Mouse (Mus musculus): ENCODE measurements at regions not wholly inside any gene's neighbourhood (a gene's known extent, or its start where the extent isn't known, plus 50 kb on each side); places are given as distances from the start of the nearest gene placed in this dataset.
"Not testable (repeated sequence)": the region's sequence is repeated elsewhere in the genome, so short reads cannot be mapped to it uniquely, and the experiment has no call there.

GRCm38 (mm10) chr8:20264612-20265011, 98.4 kb downstream of the Gm15319 start:
- 77% methylated on average over 1 of the region's 1 CpGs for WGBS
- not testable (repeated sequence) for ATAC-seq (ENCODE audit: low read depth); H3K4me3 ChIP-seq (ENCODE audit: low read depth, low read length)

GRCm38 (mm10) chr8:20264106-20264505, 98.9 kb downstream of the Gm15319 start:
- 84% methylated on average over 3 of the region's 3 CpGs for WGBS
- not testable (repeated sequence) for H3K9ac ChIP-seq (replicated peaks; ENCODE audit: low read depth, low read length); H3K4me2 ChIP-seq (ENCODE audit: low read depth, low read length); H3K36me3 ChIP-seq (ENCODE audit: control insufficient read depth, insufficient read depth, low read length); H3K4me3 ChIP-seq (ENCODE audit: low read depth, low read length); H3K27ac ChIP-seq (ENCODE audit: low read depth, low read length); H3K27me3 ChIP-seq (ENCODE audit: control insufficient read depth, insufficient read depth, low read length); ATAC-seq (ENCODE audit: low read depth); H3K4me1 ChIP-seq (ENCODE audit: control insufficient read depth, insufficient read depth, low read length); H3K9me3 ChIP-seq (ENCODE audit: control insufficient read depth, low read length)

More at GRCm38 (mm10) chr8:20264612-20265011, 98.4 kb downstream of the Gm15319 start:
- not testable (repeated sequence) for H3K4me1 ChIP-seq (ENCODE audit: control insufficient read depth, insufficient read depth, low read length); H3K27ac ChIP-seq (ENCODE audit: low read depth, low read length); H3K4me2 ChIP-seq (ENCODE audit: low read depth, low read length); H3K9ac ChIP-seq (replicated peaks; ENCODE audit: low read depth, low read length); H3K27me3 ChIP-seq (ENCODE audit: control insufficient read depth, insufficient read depth, low read length); H3K9me3 ChIP-seq (ENCODE audit: control insufficient read depth, low read length); H3K36me3 ChIP-seq (ENCODE audit: control insufficient read depth, insufficient read depth, low read length)

- not testable (repeated sequence) for H3K9me3 ChIP-seq (ENCODE audit: control insufficient read depth, low read length); H3K4me3 ChIP-seq (ENCODE audit: low read depth, low read length); H3K9ac ChIP-seq (replicated peaks; ENCODE audit: low read depth, low read length); H3K27ac ChIP-seq (ENCODE audit: low read depth, low read length); H3K36me3 ChIP-seq (ENCODE audit: control insufficient read depth, insufficient read depth, low read length); H3K4me1 ChIP-seq (ENCODE audit: control insufficient read depth, insufficient read depth, low read length); ATAC-seq (ENCODE audit: low read depth); H3K27me3 ChIP-seq (ENCODE audit: control insufficient read depth, insufficient read depth, low read length); H3K4me2 ChIP-seq (ENCODE audit: low read depth, low read length)
- WGBS = 81% methylated on average over 6 of the region's 7 CpGs
These were observed 100.0 kb downstream of the Gm15319 start for GRCm38 (mm10) chr8:20262847-20263570.

- not testable (repeated sequence) for H3K4me3 ChIP-seq (ENCODE audit: low read depth, low read length); H3K4me2 ChIP-seq (ENCODE audit: low read depth, low read length); H3K27me3 ChIP-seq (ENCODE audit: control insufficient read depth, insufficient read depth, low read length); H3K9ac ChIP-seq (replicated peaks; ENCODE audit: low read depth, low read length); H3K27ac ChIP-seq (ENCODE audit: low read depth, low read length); H3K9me3 ChIP-seq (ENCODE audit: control insufficient read depth, low read length); H3K4me1 ChIP-seq (ENCODE audit: control insufficient read depth, insufficient read depth, low read length); H3K36me3 ChIP-seq (ENCODE audit: control insufficient read depth, insufficient read depth, low read length)
- peak; percentile 85; the same call in 1 of the 2 replicates for ATAC-seq (ENCODE audit: low read depth)
- no CpG with 5 or more reads among the region's 3 CpGs for WGBS
These were observed 100.8 kb downstream of the Gm15319 start for GRCm38 (mm10) chr8:20262253-20262652.

- 76% methylated on average over 6 of the region's 9 CpGs for WGBS
- ATAC-seq (ENCODE audit: low read depth) = peak; percentile 51; the same call in 1 of the 2 replicates
- not testable (repeated sequence) for H3K27me3 ChIP-seq (ENCODE audit: control insufficient read depth, insufficient read depth, low read length)
These were observed 101.4 kb downstream of the Gm15319 start for GRCm38 (mm10) chr8:20261452-20262181.

GRCm38 (mm10) chr8:20261007-20261406, 102.0 kb downstream of the Gm15319 start:
- ATAC-seq (ENCODE audit: low read depth) = not testable (repeated sequence)
- no CpG with 5 or more reads among the region's 2 CpGs for WGBS

More at GRCm38 (mm10) chr8:20261452-20262181, 101.4 kb downstream of the Gm15319 start:
- H3K9ac ChIP-seq (replicated peaks; ENCODE audit: low read depth, low read length); H3K4me2 ChIP-seq (ENCODE audit: low read depth, low read length); H3K4me3 ChIP-seq (ENCODE audit: low read depth, low read length); H3K36me3 ChIP-seq (ENCODE audit: control insufficient read depth, insufficient read depth, low read length); H3K27ac ChIP-seq (ENCODE audit: low read depth, low read length); H3K9me3 ChIP-seq (ENCODE audit: control insufficient read depth, low read length); H3K4me1 ChIP-seq (ENCODE audit: control insufficient read depth, insufficient read depth, low read length): not testable (repeated sequence)

GRCm38 (mm10) chr8:20260125-20260640, 102.8 kb downstream of the Gm15319 start:
- not testable (repeated sequence) for H3K27ac ChIP-seq (ENCODE audit: low read depth, low read length); H3K4me2 ChIP-seq (ENCODE audit: low read depth, low read length); H3K9ac ChIP-seq (replicated peaks; ENCODE audit: low read depth, low read length); ATAC-seq (ENCODE audit: low read depth); H3K4me3 ChIP-seq (ENCODE audit: low read depth, low read length); H3K36me3 ChIP-seq (ENCODE audit: control insufficient read depth, insufficient read depth, low read length); H3K27me3 ChIP-seq (ENCODE audit: control insufficient read depth, insufficient read depth, low read length); H3K4me1 ChIP-seq (ENCODE audit: control insufficient read depth, insufficient read depth, low read length); H3K9me3 ChIP-seq (ENCODE audit: control insufficient read depth, low read length)
- WGBS = 83% methylated on average over 3 of the region's 7 CpGs

More at GRCm38 (mm10) chr8:20261007-20261406, 102.0 kb downstream of the Gm15319 start:
- H3K9ac ChIP-seq (replicated peaks; ENCODE audit: low read depth, low read length); H3K9me3 ChIP-seq (ENCODE audit: control insufficient read depth, low read length); H3K4me1 ChIP-seq (ENCODE audit: control insufficient read depth, insufficient read depth, low read length); H3K27me3 ChIP-seq (ENCODE audit: control insufficient read depth, insufficient read depth, low read length); H3K4me2 ChIP-seq (ENCODE audit: low read depth, low read length); H3K4me3 ChIP-seq (ENCODE audit: low read depth, low read length); H3K36me3 ChIP-seq (ENCODE audit: control insufficient read depth, insufficient read depth, low read length); H3K27ac ChIP-seq (ENCODE audit: low read depth, low read length): not testable (repeated sequence)

- ATAC-seq (ENCODE audit: low read depth); H3K9me3 ChIP-seq (ENCODE audit: control insufficient read depth, low read length); H3K4me2 ChIP-seq (ENCODE audit: low read depth, low read length); H3K4me1 ChIP-seq (ENCODE audit: control insufficient read depth, insufficient read depth, low read length); H3K36me3 ChIP-seq (ENCODE audit: control insufficient read depth, insufficient read depth, low read length); H3K27me3 ChIP-seq (ENCODE audit: control insufficient read depth, insufficient read depth, low read length); H3K4me3 ChIP-seq (ENCODE audit: low read depth, low read length); H3K9ac ChIP-seq (replicated peaks; ENCODE audit: low read depth, low read length); H3K27ac ChIP-seq (ENCODE audit: low read depth, low read length): not testable (repeated sequence)
- 87% methylated on average over 6 of the region's 8 CpGs for WGBS
These were observed 103.3 kb downstream of the Gm15319 start for GRCm38 (mm10) chr8:20259662-20260061.
